Mouse (Mus musculus) embryonic fibroblast, embryonic 13.5 days (primary cell): Measurements from ENCODE around the gene Cnot1. TPM values are rescaled to one million over a fixed set of nuclear protein-coding genes. Genes with fewer than 3 reads are reported as not detected.

ENCODE experiments used
- H3K27ac ChIP-seq: 2 replicates; pipeline ENCODE4 v1.5.1; 2012; ENCODE audit warnings: low read length, control low read depth, inconsistent platforms; ENCODE audit not compliant: insufficient read depth
- H3K4me1 ChIP-seq: 2 replicates; pipeline ENCODE4 v1.6.1; 2011; ENCODE audit warnings: low read length; ENCODE audit not compliant: control insufficient read depth, insufficient read depth
- H3K4me3 ChIP-seq: 2 replicates; pipeline ENCODE4 v1.5.1; 2011; ENCODE audit warnings: mild to moderate bottlenecking, control low read depth, low read length; ENCODE audit not compliant: insufficient read depth
- CTCF ChIP-seq: IDR thresholded peaks from 2 replicates; pipeline ENCODE4 v1.5.1; 2011; ENCODE audit warnings: mild to moderate bottlenecking, control low read depth, low read length, moderate library complexity, borderline replicate concordance; ENCODE audit not compliant: insufficient read depth
- POLR2A ChIP-seq: IDR thresholded peaks from 2 replicates; pipeline ENCODE4 v1.6.1; 2011; ENCODE audit warnings: low read depth, mild to moderate bottlenecking, control low read depth, low read length, moderate library complexity
- polyA plus RNA-seq: library from polyadenylated mRNA; stranded (reverse); fragments of >200 nt; gene quantifications from 2 replicates; pipeline ENCODE4 v1.2.4, GENCODE M21; 2011; ENCODE audit warnings: low read depth; ENCODE audit not compliant: missing spikeins, insufficient read length

Cnot1 gene
- polyA plus RNA-seq, 1 experiment, result 145 TPM

DNA sequence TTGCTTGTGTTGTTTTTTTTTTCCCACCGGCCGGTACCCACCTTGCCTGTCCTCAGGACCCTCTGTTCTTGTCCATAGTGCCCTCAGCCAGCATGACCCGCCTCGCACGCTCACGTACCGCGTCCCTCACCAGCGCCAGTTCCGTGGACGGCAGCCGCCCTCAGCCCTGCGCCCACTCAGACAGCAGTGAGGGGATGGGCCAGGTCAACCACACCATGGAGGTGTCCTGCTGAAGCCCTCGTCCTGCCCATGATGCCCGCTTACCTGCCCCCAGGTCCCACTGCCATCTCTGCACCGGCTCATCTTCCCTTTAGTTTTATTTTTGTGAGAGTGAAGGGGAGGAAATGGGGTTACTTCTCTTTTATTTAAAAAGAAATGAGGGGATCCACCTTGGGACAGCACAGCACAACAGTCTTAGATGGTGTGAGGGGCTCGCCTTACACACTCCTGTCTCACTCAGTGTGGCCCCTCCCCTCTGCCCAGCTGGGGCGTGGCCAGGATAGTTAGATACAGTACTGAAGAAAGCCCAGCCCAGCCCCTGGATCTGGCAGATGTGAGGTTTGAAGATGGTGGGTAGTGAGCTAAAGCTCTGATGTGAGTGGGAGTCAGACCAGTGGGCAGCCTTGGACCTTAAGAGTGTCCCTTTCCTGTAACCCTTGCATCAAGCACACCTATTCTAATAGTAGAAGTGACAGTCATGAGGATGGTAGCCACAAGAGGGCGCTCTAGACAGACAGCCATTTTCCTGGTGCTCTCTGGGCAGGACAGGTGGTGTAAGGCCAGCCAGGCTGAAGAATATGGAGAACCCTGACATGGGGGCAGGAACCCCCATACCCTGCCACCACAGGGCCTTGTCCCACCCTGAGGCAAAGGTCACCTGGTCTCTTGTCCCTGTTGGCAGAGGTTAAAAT is 93.9 kb downstream of the Cnot1 start:
- H3K4me3 ChIP-seq, result no peak overlapping the region
- no peak overlapping the region for H3K27ac ChIP-seq
- no peak for TF ChIP-seq POLR2A
- TF ChIP-seq CTCF, result peak; percentile 42; the same call in 1 of the 2 replicates

GRCm38 (mm10) chr8:95712395-95712794 is 94.9 kb downstream of the Cnot1 start:
- no peak for TF ChIP-seq POLR2A
- Histone ChIP-seq H3K4me1 (peaks cover 5% of the 10 kb centered on the region), H3K4me3 (no peak overlapping the region), H3K27ac (no peak overlapping the region)

More for the DNA sequence above, 93.9 kb downstream of the Cnot1 start:
- peaks cover 5% of the 10 kb centered on the region for H3K4me1 ChIP-seq

GRCm38 (mm10) chr8:95711029-95711428 is 96.2 kb downstream of the Cnot1 start:
- Histone ChIP-seq H3K4me3 (no peak overlapping the region), H3K4me1 (no peaks in the 10 kb centered on the region; the same call in 1 of the 2 replicates), H3K27ac (no peak overlapping the region)
- TF ChIP-seq CTCF, result no peak
- no peak for TF ChIP-seq POLR2A

- H3K4me3 ChIP-seq, result no peak overlapping the region
- no peak overlapping the region for H3K27ac ChIP-seq
- no peak for TF ChIP-seq POLR2A
- no peak for TF ChIP-seq CTCF
- no peaks in the 10 kb centered on the region for H3K4me1 ChIP-seq
Observed at GRCm38 (mm10) chr8:95709579-95709978, 97.7 kb downstream of the Cnot1 start.

- Histone ChIP-seq H3K4me3 (no peak overlapping the region), H3K27ac (no peak overlapping the region), H3K4me1 (no peaks in the 10 kb centered on the region; the same call in 1 of the 2 replicates)
- no peak for TF ChIP-seq POLR2A
- no peak for TF ChIP-seq CTCF
Observed at GRCm38 (mm10) chr8:95704538-95704937, 102.7 kb downstream of the Cnot1 start.

- H3K4me1 ChIP-seq, result no peaks in the 10 kb centered on the region; the same call in 1 of the 2 replicates
Observed at GRCm38 (mm10) chr8:95703461-95704260, 103.6 kb downstream of the Cnot1 start.

GRCm38 (mm10) chr8:95702480-95703446 is 104.5 kb downstream of the Cnot1 start:
- Histone ChIP-seq H3K4me1 (no peaks in the 10 kb centered on the region; the same call in 1 of the 2 replicates), H3K27ac (peak overlapping the region; percentile 21; the same call in 1 of the 2 replicates), H3K4me3 (peak overlapping the region; percentile 69)
- TF ChIP-seq POLR2A, result peak; percentile 94
- TF ChIP-seq CTCF, result no peak

More at GRCm38 (mm10) chr8:95703461-95704260, 103.6 kb downstream of the Cnot1 start:
- peak; percentile 58 for TF ChIP-seq POLR2A
- no peak for TF ChIP-seq CTCF
- Histone ChIP-seq H3K27ac (peak overlapping the region; percentile 32), H3K4me3 (peak overlapping the region; percentile 69)

DNA sequence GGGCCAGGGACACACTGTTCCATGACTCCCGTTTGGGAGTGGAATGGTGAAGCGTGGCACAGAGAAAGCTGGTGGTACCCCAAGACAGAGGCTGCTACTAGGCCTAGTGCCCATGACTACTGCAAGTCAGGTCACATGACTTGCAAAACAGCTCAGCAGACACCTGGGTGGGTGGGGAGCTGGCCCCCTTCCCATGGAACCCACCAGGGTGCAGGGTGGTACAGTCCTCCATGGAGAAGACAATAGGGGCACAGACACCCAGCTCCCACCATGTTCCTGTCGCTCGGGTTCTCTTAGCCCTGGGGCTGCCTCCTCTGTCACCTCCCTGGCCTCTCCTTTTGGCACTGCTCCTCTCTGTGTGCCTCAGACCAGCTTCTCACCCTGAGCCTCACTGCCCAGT is 105.5 kb downstream of the Cnot1 start:
- no peak for TF ChIP-seq CTCF
- TF ChIP-seq POLR2A, result no peak
- Histone ChIP-seq H3K4me1 (no peaks in the 10 kb centered on the region; the same call in 1 of the 2 replicates), H3K27ac (no peak overlapping the region), H3K4me3 (no peak overlapping the region)

DNA sequence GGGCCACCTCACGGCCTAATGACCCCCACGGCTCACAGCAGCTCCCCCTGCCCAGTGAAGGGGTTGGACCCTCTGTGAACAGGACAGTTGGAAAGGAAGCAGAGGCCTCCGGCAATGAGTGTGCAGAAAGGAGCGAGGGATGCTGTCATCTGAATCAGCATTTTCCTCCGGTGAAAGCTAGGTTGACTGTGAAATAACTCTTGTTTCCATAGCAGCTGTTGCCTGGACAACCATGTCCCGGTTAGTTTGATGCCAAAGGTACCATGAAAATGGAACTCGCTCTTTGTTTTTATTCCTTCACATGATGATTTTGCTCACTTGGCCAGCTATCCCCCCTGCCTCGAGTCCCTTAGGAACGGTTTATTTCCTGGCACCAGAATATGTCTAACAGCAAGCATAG is 107.0 kb downstream of the Cnot1 start:
- H3K4me1 ChIP-seq, result no peaks in the 10 kb centered on the region; the same call in 1 of the 2 replicates
- H3K27ac ChIP-seq, result no peak overlapping the region
- no peak overlapping the region for H3K4me3 ChIP-seq
- TF ChIP-seq CTCF (no peak), POLR2A (no peak)
